Mouse (Mus musculus) spleen, adult 2 months (tissue): ENCODE data around the gene Ldlr.

ENCODE experiments used
- CTCF ChIP-seq: fragments of 200-500 bp; IDR thresholded peaks from 2 replicates; pipeline ENCODE4 v1.5.1; 2011; ENCODE audit warnings: mild to moderate bottlenecking, inconsistent platforms; ENCODE audit not compliant: insufficient read depth, insufficient read length, insufficient replicate concordance; ENCODE audit errors: extremely low read depth
- POLR2A ChIP-seq: fragments of 200-500 bp; IDR thresholded peaks from 2 replicates; pipeline ENCODE4 v1.6.1; 2011; ENCODE audit warnings: low read depth, low read length, inconsistent platforms

GRCm38 (mm10) chr9:21697121-21697520, 26.2 kb upstream of the Ldlr start:
- TF ChIP-seq CTCF (no peak), POLR2A (no peak)
